Mouse (Mus musculus): ENCODE measurements around the gene Capn7.

Capn7 gene

GRCm38 (mm10) chr14:31414235-31414966 lies 78.0 kb downstream of the Capn7 start:
- DNase-seq (ENCODE audit: low spot score) = no peak

DNA sequence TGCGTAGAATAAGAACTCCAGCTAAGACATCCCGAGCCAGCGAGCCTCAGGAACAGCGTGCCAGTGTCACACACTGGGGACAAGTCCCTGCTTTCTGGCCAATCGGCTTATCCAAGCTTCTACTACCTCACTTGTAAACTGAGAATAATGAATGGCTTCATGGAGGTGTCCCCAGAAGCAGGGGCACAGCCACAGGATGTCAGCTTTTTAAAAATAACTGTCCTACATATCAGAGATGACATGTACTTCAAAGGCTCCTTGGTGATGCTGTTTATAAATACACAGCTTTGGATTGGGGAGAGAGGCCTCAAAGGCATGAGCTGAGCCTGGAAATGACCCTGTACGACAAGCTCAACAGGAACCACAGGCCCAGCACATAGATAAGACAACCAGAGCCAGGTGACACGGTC lies 78.5 kb downstream of the Capn7 start:
- DNase-seq (ENCODE audit: low spot score) = no peak

- no peak for DNase-seq (ENCODE audit: low spot score)
Observed at GRCm38 (mm10) chr14:31416411-31416810, 80.0 kb downstream of the Capn7 start.

GRCm38 (mm10) chr14:31416835-31417549 lies 80.6 kb downstream of the Capn7 start:
- DNase-seq (ENCODE audit: low spot score) = no peak

DNA sequence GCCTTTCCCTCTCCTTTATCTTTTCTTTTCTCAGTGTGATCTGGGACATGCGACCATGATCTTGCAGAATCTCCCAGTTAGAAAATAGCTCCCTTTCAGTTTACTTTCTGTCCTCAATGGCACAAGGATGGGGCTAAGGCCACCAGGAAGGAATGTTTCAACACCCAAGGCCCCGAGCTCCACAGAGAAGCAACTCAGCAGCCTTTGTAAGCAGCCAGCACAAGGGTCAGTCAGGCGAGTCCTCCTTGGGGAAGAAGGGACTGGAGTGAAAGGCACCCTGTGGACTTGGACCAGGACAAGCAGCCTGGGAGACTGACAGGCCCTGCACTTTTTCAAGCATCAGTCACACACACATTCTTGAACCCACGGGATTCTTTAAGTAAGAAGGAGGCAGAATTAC lies 82.8 kb downstream of the Capn7 start:
- no peak for DNase-seq (ENCODE audit: low spot score)

DNA sequence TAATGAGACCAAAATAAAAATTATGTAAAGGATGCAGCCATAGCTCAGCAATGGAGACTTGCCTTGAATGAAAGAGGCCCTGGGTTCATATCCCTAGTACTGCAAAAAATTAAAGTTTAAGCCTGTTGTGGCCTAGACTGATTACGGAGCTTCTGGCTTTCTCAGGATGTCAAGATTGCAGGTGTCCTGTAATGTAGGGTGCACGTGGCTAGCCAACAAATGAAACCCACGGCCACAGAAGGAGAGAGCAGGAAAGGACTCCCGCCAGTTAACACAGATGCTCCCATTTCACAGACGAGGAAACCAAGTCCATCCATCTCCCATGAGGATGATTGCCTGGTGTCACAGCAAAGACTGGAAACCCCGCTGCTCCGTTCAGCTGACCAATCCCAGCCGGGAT lies 83.7 kb downstream of the Capn7 start:
- no peak for DNase-seq (ENCODE audit: low spot score)

- DNase-seq (ENCODE audit: low spot score) = no peak
Observed at GRCm38 (mm10) chr14:31420562-31420961, 84.1 kb downstream of the Capn7 start.

- DNase-seq (ENCODE audit: low spot score) = no peak
Observed at GRCm38 (mm10) chr14:31420985-31421384, 84.5 kb downstream of the Capn7 start.
